ENCODE assay signal across 7 mouse cellular contexts in the genomic region with DNA sequence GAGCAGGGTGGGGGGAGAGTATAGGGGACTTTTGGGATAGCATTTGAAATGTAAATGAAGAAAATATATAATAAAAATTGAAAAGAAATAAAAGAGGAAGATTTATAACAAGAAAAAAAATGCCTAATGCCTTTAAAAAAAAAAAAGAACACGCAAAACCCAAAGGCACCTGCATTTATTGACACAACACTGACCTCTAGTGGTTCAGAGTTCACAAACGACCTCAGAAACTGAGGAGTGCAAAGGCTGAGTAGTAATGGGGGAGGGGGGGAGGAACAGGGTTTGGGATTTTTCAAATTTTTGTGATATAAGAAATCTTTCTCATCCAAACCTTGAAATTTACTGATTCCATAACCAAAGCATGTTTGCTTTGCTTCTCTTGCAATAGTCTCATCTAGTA.
DNase-seq lines count a peak whose midpoint lies in the region; ATAC-seq and TF ChIP-seq lines count a peak whose summit lies in the region.

No protein-coding gene starts in this region.

- H3K4me3 ChIP-seq in MEL (ENCODE audit: control insufficient read depth in 1 of 2, insufficient read depth in 1 of 2, low read depth in 2 of 2, low read length in 2 of 2) = no peak overlapping the region

- TF ChIP-seq POLR2A in MEL (IDR thresholded peaks at IDR 0.05; ENCODE audit: control insufficient read depth in 1 of 2, insufficient read depth in 1 of 2, low read depth in 1 of 2, low read length in 2 of 2, poor library complexity in 1 of 2) = no peak

- H3K9ac ChIP-seq in MEL (ENCODE audit: control insufficient read depth, low read depth, low read length, poor library complexity, severe bottlenecking) = no peak overlapping the region

- TF ChIP-seq EP300 in MEL (IDR thresholded peaks at IDR 0.05; ENCODE audit: low read depth in 1 of 2, low read length in 2 of 2) = no peak

- H3K36me3 ChIP-seq in MEL (ENCODE audit: control insufficient read depth in 1 of 2, insufficient read depth in 2 of 2, low read length in 2 of 2) = no peaks in the 10 kb centered on the region

- peak; percentile 29 for DNase-seq in layer of hippocampus, adult 11-12 months (ENCODE audit: low spot score)
- no peak for DNase-seq in layer of hippocampus, adult 9-11 months
- DNase-seq in MEL (ENCODE audit: low read depth, low spot score) = peak; percentile 68
- DNase-seq in embryo, embryonic 9.5 days (ENCODE audit: extremely low spot score) = peak; percentile 40
- peak; percentile 48 for DNase-seq in retina, postnatal 7 days (ENCODE audit: low read depth, low spot score)
- DNase-seq in urinary bladder, postnatal 4 days (ENCODE audit: low spot score in 2 of 2) = no peak

- H3K27me3 ChIP-seq in MEL (ENCODE audit: control insufficient read depth in 1 of 2, insufficient read depth in 2 of 2, low read length in 2 of 2) = no peaks in the 10 kb centered on the region

- peak; percentile 42 to 86 (median 48) for TF ChIP-seq CTCF in MEL (IDR thresholded peaks at IDR 0.05 in 2 of 3, conservative IDR thresholded peaks at IDR 0.05 in 1 of 3; ENCODE audit: control insufficient read depth in 1 of 3, insufficient read depth in 1 of 3, low read depth in 2 of 3, low read length in 3 of 3, poor library complexity in 1 of 3, severe bottlenecking in 1 of 3)

- no peaks in the 10 kb centered on the region for H3K79me2 ChIP-seq in MEL (ENCODE audit: control insufficient read depth, insufficient read depth, low read length, poor library complexity)

- no peak overlapping the region for H3K27ac ChIP-seq in MEL (ENCODE audit: control insufficient read depth, low read depth, low read length)

- ATAC-seq in CD4-positive, CD25-positive, alpha-beta regulatory T cell, adult 4 months = peak; percentile 47

- TF ChIP-seq RAD21 in MEL (IDR thresholded peaks at IDR 0.05; ENCODE audit: low read depth, low read length) = peak; percentile 94

- no peaks in the 10 kb centered on the region for H3K4me1 ChIP-seq in MEL (ENCODE audit: control insufficient read depth in 1 of 2, insufficient read depth in 2 of 2, low read length in 2 of 2)

- H3K9me3 ChIP-seq in MEL (replicated peaks; ENCODE audit: insufficient read depth, low read length) = no peaks in the 10 kb centered on the region

TF ChIP-seq in MEL, 35 proteins besides CTCF, POLR2A, EP300 and RAD21:
- TF ChIP-seq ZKSCAN1 (IDR thresholded peaks at IDR 0.05; ENCODE audit: low read depth, low read length) (0 out of 2 replicates have a peak, but pooled peaks have one; percentile 9), ZC3H11A (IDR thresholded peaks at IDR 0.05; ENCODE audit: low read depth, low read length) (peak; percentile 87), ZNF384 (IDR thresholded peaks at IDR 0.05; ENCODE audit: low read depth, low read length) (peak; percentile 98), BHLHE40 (IDR thresholded peaks at IDR 0.05; ENCODE audit: borderline replicate concordance, low read depth, low read length) (no peak), MAX (IDR thresholded peaks at IDR 0.05; ENCODE audit: low read length) (no peak), SMC3 (IDR thresholded peaks at IDR 0.05; ENCODE audit: low read depth, low read length) (peak; percentile 86)

Comparison
In these comparisons a context has a peak if more than half of its experiments do, and no peak if none do; other contexts are left out.
1. DNase-seq: peak in layer of hippocampus, adult 11-12 months (single experiment), MEL (single experiment), embryo, embryonic 9.5 days (single experiment) and retina, postnatal 7 days (single experiment); none in layer of hippocampus, adult 9-11 months (single experiment) and urinary bladder, postnatal 4 days (0 of 2).